Mouse (Mus musculus) mouse embryonic stem cell (cell line): ENCODE data around the gene Gm8926.
"Not testable (repeated sequence)": the region's sequence is repeated elsewhere in the genome, so short reads cannot be mapped to it uniquely, and the experiment has no call there.

Experiments
- in situ Hi-C, 2 experiments: fragments of 300-500 bp; cut with MboI; formaldehyde crosslinking; loops; 1 replicate in 1 of 2; 3 replicates in 1 of 2; pipeline ENCODE4 v1.14.3; 2019 to 2020; ENCODE audit warnings: low sequenced_read_pairs in 2 of 2, low pct_unique_long_range_greater_than_20kb in 1 of 2, mixed read lengths in 1 of 2; ENCODE audit not compliant: unreplicated experiment in 1 of 2

Gene Gm8926

DNA sequence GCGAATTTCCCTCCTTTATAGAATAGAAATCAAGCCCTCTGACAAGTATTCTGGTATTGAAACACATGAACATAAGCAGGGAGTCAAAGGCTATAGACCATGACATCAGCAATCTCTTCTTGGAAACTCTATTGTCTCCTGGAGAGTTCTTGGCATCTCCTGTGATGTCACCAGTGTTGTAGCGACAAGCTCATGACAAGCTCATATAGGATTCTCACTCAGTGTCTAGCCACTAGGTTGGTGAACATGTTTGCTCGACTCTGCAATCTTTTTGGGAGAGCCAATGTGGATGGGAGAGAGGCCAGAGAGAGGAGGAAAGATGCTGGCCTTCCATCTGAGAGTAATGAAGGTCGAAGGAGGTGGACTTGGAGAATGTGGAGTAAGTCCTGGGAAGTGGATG, at the start of gene Gm8926:
Gm8926 (plus strand) TSS at position 301 of the 400 bp plus-strand sequence.
- in situ Hi-C loops = not testable (repeated sequence)
